Mouse (Mus musculus): ENCODE data around the gene Ddx28. TPM values are rescaled to one million over a fixed set of nuclear protein-coding genes. Genes with fewer than 3 reads are reported as not detected.
"Not testable (repeated sequence)": the region's sequence is repeated elsewhere in the genome, so short reads cannot be mapped to it uniquely, and the experiment has no call there.

Gene Ddx28
- polyA plus RNA-seq, 1 experiment from 2014 or later, result 19.7 TPM

GRCm38 (mm10) chr8:106046872-106047559 is 35.3 kb upstream of the Ddx28 start:
- whole genome bisulfite sequencing, result 91% methylated on average over 11 of the region's 11 CpGs
- no peak for ATAC-seq
- H3K9me3 ChIP-seq (replicated peaks), result no peaks in the 10 kb centered on the region
- H3K4me2 ChIP-seq, result no peak overlapping the region
- no peak overlapping the region for H3K4me3 ChIP-seq
- H3K4me1 ChIP-seq, result no peaks in the 10 kb centered on the region
- no peak overlapping the region for H3K9ac ChIP-seq
- peaks cover 26% of the 10 kb centered on the region; the same call in 1 of the 2 replicates for H3K36me3 ChIP-seq (ENCODE audit: poor library complexity, severe bottlenecking)
- no peak overlapping the region for H3K27ac ChIP-seq
- no peaks in the 10 kb centered on the region for H3K27me3 ChIP-seq

GRCm38 (mm10) chr8:106044151-106044550 is 32.5 kb upstream of the Ddx28 start:
- Histone ChIP-seq H3K4me1 (no peaks in the 10 kb centered on the region), H3K9me3 (replicated peaks) (no peaks in the 10 kb centered on the region), H3K4me2 (no peak overlapping the region), H3K36me3 (ENCODE audit: poor library complexity, severe bottlenecking) (peaks cover 11% of the 10 kb centered on the region; the same call in 1 of the 2 replicates), H3K27me3 (no peaks in the 10 kb centered on the region), H3K27ac (no peak overlapping the region), H3K4me3 (no peak overlapping the region), H3K9ac (no peak overlapping the region)
- WGBS, result 89% methylated on average over 3 of the region's 3 CpGs
- no peak for ATAC-seq

DNA sequence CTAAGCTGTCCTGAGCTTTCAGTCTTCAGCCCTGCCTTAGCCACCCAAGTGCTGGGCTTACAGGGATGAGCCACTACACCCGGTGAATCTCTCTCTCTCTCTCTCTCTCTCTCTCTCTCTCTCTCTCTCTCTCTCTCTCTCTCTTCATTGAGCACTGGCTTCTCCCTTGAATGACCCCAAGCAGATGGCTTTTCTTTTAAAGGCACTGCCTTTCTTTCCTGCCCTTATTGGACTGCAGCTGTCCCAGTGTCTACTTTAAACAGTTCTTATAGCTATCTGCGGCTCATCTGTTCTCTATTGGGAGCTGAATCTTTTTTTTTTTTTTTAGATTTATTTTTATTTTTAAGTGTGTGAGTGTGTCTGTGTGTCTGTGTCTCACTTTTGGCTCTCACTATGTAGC is 31.4 kb upstream of the Ddx28 start:
- H3K27ac ChIP-seq, result no peak overlapping the region
- no peak overlapping the region for H3K9ac ChIP-seq
- H3K4me3 ChIP-seq, result no peak overlapping the region
- no peak for ATAC-seq
- no peak overlapping the region for H3K4me2 ChIP-seq
- no peaks in the 10 kb centered on the region for H3K4me1 ChIP-seq
- peaks cover 11% of the 10 kb centered on the region; the same call in 1 of the 2 replicates for H3K36me3 ChIP-seq (ENCODE audit: poor library complexity, severe bottlenecking)
- WGBS, result 84% methylated on average over 2 of the region's 2 CpGs
- H3K27me3 ChIP-seq, result no peaks in the 10 kb centered on the region
- no peaks in the 10 kb centered on the region for H3K9me3 ChIP-seq (replicated peaks)

GRCm38 (mm10) chr8:106040218-106040617 is 28.5 kb upstream of the Ddx28 start:
- H3K4me2 ChIP-seq, result no peak overlapping the region
- no peaks in the 10 kb centered on the region for H3K9me3 ChIP-seq (replicated peaks)
- no peaks in the 10 kb centered on the region for H3K27me3 ChIP-seq
- no peak for ATAC-seq
- peaks cover 22% of the 10 kb centered on the region for H3K36me3 ChIP-seq (ENCODE audit: poor library complexity, severe bottlenecking)
- WGBS, result 79% methylated on average over 4 of the region's 4 CpGs
- no peak overlapping the region for H3K9ac ChIP-seq
- H3K27ac ChIP-seq, result no peak overlapping the region
- H3K4me1 ChIP-seq, result no peaks in the 10 kb centered on the region
- H3K4me3 ChIP-seq, result no peak overlapping the region

DNA sequence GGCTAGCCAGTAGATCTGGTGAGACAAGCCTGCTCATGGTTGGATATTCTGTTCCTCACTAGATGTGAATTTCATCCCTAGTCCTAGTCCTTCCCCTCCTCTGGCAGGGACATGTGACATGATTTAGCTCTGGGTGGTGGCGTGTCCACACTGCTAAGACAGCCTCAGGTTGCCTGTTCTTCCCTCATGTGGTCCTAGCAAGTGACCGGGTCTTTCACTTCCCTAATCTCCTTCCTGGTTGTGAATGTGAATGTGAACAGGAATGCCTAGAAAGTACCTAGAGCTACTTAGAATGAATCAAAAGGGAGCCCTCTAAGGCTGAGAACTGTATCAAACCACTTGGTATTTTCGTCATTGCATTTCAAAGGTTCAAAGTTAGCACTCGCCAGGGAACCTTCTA is 27.9 kb upstream of the Ddx28 start:
- no peak for ATAC-seq
- 86% methylated on average over 4 of the region's 4 CpGs for WGBS

DNA sequence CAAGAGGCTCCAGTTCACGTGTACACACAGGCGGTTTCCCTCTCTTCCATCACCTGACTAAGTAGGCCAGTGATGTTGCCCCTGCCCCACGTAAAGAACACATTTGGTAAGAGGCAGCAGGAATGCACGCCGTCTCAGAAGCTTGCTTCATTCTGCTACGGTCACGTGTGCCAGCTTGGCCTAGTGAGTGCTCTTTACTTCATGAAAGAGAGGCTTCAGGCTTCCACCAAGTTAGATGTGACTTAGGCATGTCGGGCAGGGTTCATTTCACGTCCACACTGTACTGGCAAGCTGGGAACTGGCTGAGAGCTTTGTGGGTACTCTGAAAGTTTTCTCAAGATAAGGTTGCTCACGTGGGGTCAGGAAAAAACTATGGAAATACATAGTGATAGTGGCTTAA is 27.0 kb upstream of the Ddx28 start:
- H3K9ac ChIP-seq, result no peak overlapping the region
- no peaks in the 10 kb centered on the region for H3K4me1 ChIP-seq
- ATAC-seq, result no peak
- H3K27ac ChIP-seq, result no peak overlapping the region
- H3K4me3 ChIP-seq, result no peak overlapping the region
- no peaks in the 10 kb centered on the region for H3K9me3 ChIP-seq (replicated peaks)
- H3K36me3 ChIP-seq (ENCODE audit: poor library complexity, severe bottlenecking), result peaks cover 16% of the 10 kb centered on the region
- WGBS, result 91% methylated on average over 10 of the region's 10 CpGs
- H3K4me2 ChIP-seq, result no peak overlapping the region
- H3K27me3 ChIP-seq, result no peaks in the 10 kb centered on the region

More for the DNA sequence above, 27.9 kb upstream of the Ddx28 start:
- H3K4me2 ChIP-seq, result no peak overlapping the region
- no peak overlapping the region for H3K4me3 ChIP-seq
- H3K36me3 ChIP-seq (ENCODE audit: poor library complexity, severe bottlenecking), result peaks cover 16% of the 10 kb centered on the region
- H3K9ac ChIP-seq, result no peak overlapping the region
- no peaks in the 10 kb centered on the region for H3K9me3 ChIP-seq (replicated peaks)
- H3K27ac ChIP-seq, result no peak overlapping the region
- no peaks in the 10 kb centered on the region for H3K4me1 ChIP-seq
- no peaks in the 10 kb centered on the region for H3K27me3 ChIP-seq

DNA sequence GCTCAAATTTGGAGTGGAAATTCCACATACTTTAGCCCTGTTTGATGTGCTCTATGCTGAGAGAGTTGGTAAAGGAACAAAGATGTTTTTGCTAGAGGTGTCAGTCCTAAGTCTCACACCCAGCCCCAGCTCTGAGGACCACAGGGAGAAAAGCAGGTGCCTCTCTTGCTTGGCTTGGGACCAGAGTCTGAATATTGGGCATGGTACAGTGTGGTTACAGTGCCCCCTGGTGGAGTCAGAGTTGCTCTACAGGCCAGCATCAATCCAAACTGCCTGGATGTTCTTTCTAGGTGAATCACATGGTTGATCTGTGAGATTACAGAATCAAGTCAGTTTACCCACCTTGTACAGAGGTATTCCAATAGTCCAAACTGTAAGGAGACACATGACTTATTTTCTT is 10.8 kb upstream of the Ddx28 start:
- Histone ChIP-seq H3K9ac (no peak overlapping the region), H3K4me2 (no peak overlapping the region), H3K4me3 (no peak overlapping the region), H3K27me3 (no peaks in the 10 kb centered on the region), H3K4me1 (no peaks in the 10 kb centered on the region), H3K36me3 (ENCODE audit: poor library complexity, severe bottlenecking) (peaks cover 39% of the 10 kb centered on the region), H3K27ac (no peak overlapping the region), H3K9me3 (replicated peaks) (no peaks in the 10 kb centered on the region)
- ATAC-seq, result peak; percentile 59; the same call in 1 of the 2 replicates

GRCm38 (mm10) chr8:106018039-106018438 is 6.4 kb upstream of the Ddx28 start:
- no peak overlapping the region for H3K4me3 ChIP-seq
- H3K4me1 ChIP-seq, result no peaks in the 10 kb centered on the region
- H3K27ac ChIP-seq, result no peak overlapping the region
- H3K36me3 ChIP-seq (ENCODE audit: poor library complexity, severe bottlenecking), result peaks cover 29% of the 10 kb centered on the region
- H3K27me3 ChIP-seq, result no peaks in the 10 kb centered on the region
- H3K9ac ChIP-seq, result no peak overlapping the region
- H3K9me3 ChIP-seq (replicated peaks), result no peaks in the 10 kb centered on the region
- no peak overlapping the region for H3K4me2 ChIP-seq
- ATAC-seq, result no peak
- WGBS, result 96% methylated on average over 3 of the region's 3 CpGs

- H3K4me1 ChIP-seq, result no peaks in the 10 kb centered on the region
- no peaks in the 10 kb centered on the region for H3K27me3 ChIP-seq
- peaks cover 29% of the 10 kb centered on the region for H3K36me3 ChIP-seq (ENCODE audit: poor library complexity, severe bottlenecking)
- H3K27ac ChIP-seq, result no peak overlapping the region
- no peaks in the 10 kb centered on the region for H3K9me3 ChIP-seq (replicated peaks)
- H3K4me3 ChIP-seq, result no peak overlapping the region
- no peak overlapping the region for H3K4me2 ChIP-seq
- H3K9ac ChIP-seq, result no peak overlapping the region
- no peak for ATAC-seq
- WGBS, result 89% methylated on average over 7 of the region's 7 CpGs
These were observed 5.4 kb upstream of the Ddx28 start for GRCm38 (mm10) chr8:106017130-106017529.

- Histone ChIP-seq H3K4me2 (no peak overlapping the region), H3K36me3 (ENCODE audit: poor library complexity, severe bottlenecking) (peaks cover 27% of the 10 kb centered on the region), H3K27ac (no peak overlapping the region), H3K4me3 (no peak overlapping the region), H3K27me3 (no peaks in the 10 kb centered on the region), H3K9ac (no peak overlapping the region), H3K9me3 (replicated peaks) (no peaks in the 10 kb centered on the region), H3K4me1 (peaks cover 5% of the 10 kb centered on the region; the same call in 1 of the 2 replicates)
- ATAC-seq, result no peak
- 92% methylated on average over 6 of the region's 6 CpGs for WGBS
These were observed 4.6 kb upstream of the Ddx28 start for GRCm38 (mm10) chr8:106016284-106016683.

GRCm38 (mm10) chr8:106012203-106012602 is 521 bp upstream of the Ddx28 start:
- ATAC-seq; H3K27ac ChIP-seq; H3K9ac ChIP-seq; H3K9me3 ChIP-seq (replicated peaks); H3K27me3 ChIP-seq: not testable (repeated sequence)
- 85% methylated on average over 8 of the region's 8 CpGs for WGBS
- H3K4me2 ChIP-seq, result peak overlapping the region; percentile 100
- H3K36me3 ChIP-seq (ENCODE audit: poor library complexity, severe bottlenecking), result peaks cover 20% of the 10 kb centered on the region
- H3K4me3 ChIP-seq, result peak overlapping the region; percentile 97
- peaks cover 20% of the 10 kb centered on the region for H3K4me1 ChIP-seq

DNA sequence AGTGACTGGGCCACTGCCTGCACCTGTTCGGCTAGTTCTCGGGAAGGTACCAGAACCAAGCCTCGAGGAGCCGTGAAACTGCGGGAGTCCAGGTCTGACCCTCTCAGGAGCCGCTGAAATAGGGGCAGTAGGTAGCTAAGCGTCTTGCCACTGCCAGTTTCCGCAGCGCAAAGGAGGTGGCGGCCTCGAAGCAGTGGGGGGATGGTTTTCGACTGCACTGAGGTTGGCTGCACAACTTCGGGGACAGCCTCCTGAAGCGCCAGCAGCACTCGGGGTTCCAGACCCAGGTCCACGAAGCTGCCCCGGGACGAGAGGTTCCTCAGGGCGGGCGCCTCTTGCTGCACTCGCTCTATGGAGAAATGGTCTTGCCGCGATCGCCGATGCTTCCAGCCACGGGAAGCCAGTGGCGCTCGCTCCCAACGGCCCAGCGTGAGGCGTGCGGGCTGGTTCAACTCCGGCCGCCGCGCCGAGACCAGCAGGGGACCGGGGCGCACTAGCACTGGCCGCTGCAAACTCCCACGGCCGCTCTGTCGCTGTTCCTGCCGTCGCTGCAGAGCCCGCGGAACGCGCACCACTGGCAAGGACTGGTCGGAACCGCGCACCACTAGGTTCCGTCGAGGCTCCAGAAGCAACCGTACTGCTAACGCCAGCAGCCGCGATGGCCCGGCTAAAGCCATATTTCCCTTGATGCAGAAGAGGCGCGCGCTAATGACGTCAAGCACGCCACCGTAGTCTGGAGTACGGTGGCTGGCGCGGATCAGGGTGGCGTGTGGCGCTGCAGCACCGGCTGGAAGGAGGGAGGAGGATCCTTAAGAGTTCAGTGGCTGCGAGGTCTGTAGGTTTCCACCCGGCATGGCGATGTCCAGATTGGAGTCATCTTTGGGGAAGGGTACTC is 687 bp downstream of the Ddx28 start:
- Histone ChIP-seq H3K4me2 (peak overlapping the region; percentile 100), H3K9ac (peak overlapping the region; percentile 91), H3K9me3 (replicated peaks) (no peaks in the 10 kb centered on the region), H3K4me1 (peaks cover 20% of the 10 kb centered on the region), H3K27me3 (no peaks in the 10 kb centered on the region), H3K36me3 (ENCODE audit: poor library complexity, severe bottlenecking) (peaks cover 15% of the 10 kb centered on the region), H3K4me3 (peak overlapping the region; percentile 97), H3K27ac (peak overlapping the region; percentile 57; the same call in 1 of the 2 replicates)
- peak; percentile 97 for ATAC-seq
- 1% methylated on average over 74 of the region's 74 CpGs for WGBS

All from forebrain, embryonic 13.5 days (tissue).